Mouse (Mus musculus): ENCODE data around the gene Hpgd.
"Not testable (repeated sequence)": the region's sequence is repeated elsewhere in the genome, so short reads cannot be mapped to it uniquely, and the experiment has no call there.

Hpgd gene

GRCm38 (mm10) chr8:56294373-56294877, at the start of gene Hpgd:
Gene Hpgd (plus strand): TSS chr8:56294585.
- no peak for DNase-seq (ENCODE audit: extremely low read depth, low read depth, low spot score)

- not testable (repeated sequence) for DNase-seq (ENCODE audit: extremely low read depth, low read depth, low spot score)
These were observed 42.7 kb upstream of the Hpgd start for GRCm38 (mm10) chr8:56251728-56252127.

GRCm38 (mm10) chr8:56252314-56252713, 42.1 kb upstream of the Hpgd start:
- DNase-seq (ENCODE audit: extremely low read depth, low read depth, low spot score), result no peak

- DNase-seq (ENCODE audit: extremely low read depth, low read depth, low spot score), result no peak
These were observed 33.2 kb upstream of the Hpgd start for GRCm38 (mm10) chr8:56261190-56261589.

GRCm38 (mm10) chr8:56269687-56270663, 24.4 kb upstream of the Hpgd start:
- no peak for DNase-seq (ENCODE audit: extremely low read depth, low read depth, low spot score)

- no peak for DNase-seq (ENCODE audit: extremely low read depth, low read depth, low spot score)
These were observed 21.5 kb upstream of the Hpgd start for GRCm38 (mm10) chr8:56272934-56273333.

GRCm38 (mm10) chr8:56275316-56275715, 19.1 kb upstream of the Hpgd start:
- no peak for DNase-seq (ENCODE audit: extremely low read depth, low read depth, low spot score)

- DNase-seq (ENCODE audit: extremely low read depth, low read depth, low spot score), result no peak
These were observed 16.4 kb upstream of the Hpgd start for GRCm38 (mm10) chr8:56277810-56278528.

GRCm38 (mm10) chr8:56278545-56279063, 15.8 kb upstream of the Hpgd start:
- no peak for DNase-seq (ENCODE audit: extremely low read depth, low read depth, low spot score)

- no peak for DNase-seq (ENCODE audit: extremely low read depth, low read depth, low spot score)
These were observed 10.4 kb upstream of the Hpgd start for GRCm38 (mm10) chr8:56283936-56284335.

- no peak for DNase-seq (ENCODE audit: extremely low read depth, low read depth, low spot score)
These were observed 9.4 kb upstream of the Hpgd start for GRCm38 (mm10) chr8:56284957-56285356.

- no peak for DNase-seq (ENCODE audit: extremely low read depth, low read depth, low spot score)
These were observed 7.7 kb upstream of the Hpgd start for GRCm38 (mm10) chr8:56286717-56287116.

- no peak for DNase-seq (ENCODE audit: extremely low read depth, low read depth, low spot score)
These were observed 6.9 kb upstream of the Hpgd start for GRCm38 (mm10) chr8:56287370-56288072.

GRCm38 (mm10) chr8:56292318-56292717, 2.1 kb upstream of the Hpgd start:
- DNase-seq (ENCODE audit: extremely low read depth, low read depth, low spot score), result no peak

GRCm38 (mm10) chr8:56293480-56293879, 905 bp upstream of the Hpgd start:
- DNase-seq (ENCODE audit: extremely low read depth, low read depth, low spot score), result no peak

GRCm38 (mm10) chr8:56294886-56295555, 636 bp downstream of the Hpgd start:
- no peak for DNase-seq (ENCODE audit: extremely low read depth, low read depth, low spot score)

GRCm38 (mm10) chr8:56299421-56299820, 5.0 kb downstream of the Hpgd start:
- DNase-seq (ENCODE audit: extremely low read depth, low read depth, low spot score), result no peak

- DNase-seq (ENCODE audit: extremely low read depth, low read depth, low spot score), result not testable (repeated sequence)
These were observed 6.9 kb downstream of the Hpgd start for GRCm38 (mm10) chr8:56301303-56301702.

- no peak for DNase-seq (ENCODE audit: extremely low read depth, low read depth, low spot score)
These were observed 10.2 kb downstream of the Hpgd start for GRCm38 (mm10) chr8:56304595-56304994.

- DNase-seq (ENCODE audit: extremely low read depth, low read depth, low spot score), result no peak
These were observed 19.2 kb downstream of the Hpgd start for GRCm38 (mm10) chr8:56313622-56314021.
